Mouse (Mus musculus) hindbrain, postnatal 0 days (tissue): ENCODE measurements around the gene Dse. TPM values are rescaled to one million over a fixed set of nuclear protein-coding genes. Genes with fewer than 3 reads are reported as not detected.
A peak's percentile ranks its signal among the peaks of the same experiment; 100 is the strongest.
"Not testable (repeated sequence)": the region's sequence is repeated elsewhere in the genome, so short reads cannot be mapped to it uniquely, and the experiment has no call there.

ENCODE experiments used
- ATAC-seq: fragments of 200-750 bp; cut with Nextera tagmentation; 2 replicates; pipeline ENCODE4 v1.8.0; 2017; ENCODE audit warnings: mild to moderate bottlenecking, moderate TSS enrichment, moderate library complexity
- DNase-seq: peaks from one replicate; pipeline ENCODE4 v3.0.0-alpha.2; 2015; ENCODE audit warnings: low spot score
- H3K27ac ChIP-seq: fragments of 300-500 bp; sonication (generic); 2 replicates; pipeline ENCODE4 v1.5.1; 2014; ENCODE audit warnings: mild to moderate bottlenecking
- H3K27me3 ChIP-seq: fragments of 300-500 bp; sonication (generic); 2 replicates; pipeline ENCODE4 v1.6.1; 2014; ENCODE audit warnings: low read length, mixed read lengths; ENCODE audit not compliant: insufficient read depth
- H3K36me3 ChIP-seq: fragments of 300-500 bp; sonication (generic); 2 replicates; pipeline ENCODE4 v1.6.1; 2014; ENCODE audit warnings: low read length, mixed read lengths; ENCODE audit not compliant: insufficient read depth
- H3K4me1 ChIP-seq: fragments of 300-500 bp; sonication (generic); 2 replicates; pipeline ENCODE4 v1.6.1; 2014; ENCODE audit warnings: antibody characterized with exemption, low read length, mixed read lengths; ENCODE audit not compliant: insufficient read depth
- H3K4me2 ChIP-seq: fragments of 300-500 bp; sonication (generic); 2 replicates; pipeline ENCODE4 v1.6.1; 2014; ENCODE audit warnings: low read depth, mild to moderate bottlenecking, low read length, moderate library complexity, mixed read lengths
- H3K4me3 ChIP-seq: fragments of 300-500 bp; sonication (generic); 2 replicates; pipeline ENCODE4 v1.5.1; 2014; ENCODE audit warnings: low read length
- H3K9ac ChIP-seq: fragments of 300-500 bp; sonication (generic); replicated peaks from 2 replicates; pipeline ENCODE4 v1.6.1; 2014; ENCODE audit warnings: mild to moderate bottlenecking, low read length, moderate library complexity, mixed read lengths
- H3K9me3 ChIP-seq: fragments of 300-500 bp; sonication (generic); 2 replicates; pipeline ENCODE4 v1.6.1; 2016; ENCODE audit warnings: low read length, mixed read lengths
- CTCF ChIP-seq: IDR thresholded peaks from 2 replicates; pipeline ENCODE4 v1.5.1; 2016; ENCODE audit warnings: antibody characterized with exemption, control low read depth, low read depth
- WGBS: fragments of 180-500 bp; shearing (Covaris S2); extraction: QIAGEN DNeasy Blood & Tissue Kit; methylation state at CpG from one replicate; pipeline ENCODE4 v1.1.7; 2014; 5-methylcytosine and 5-hydroxymethylcytosine counted together
- polyA plus RNA-seq: library from polyadenylated mRNA; unstranded; fragments of >200 nt; fragmentation: Nextera tagmentation; extraction: Ambion mirVana; gene quantifications from 2 replicates; pipeline ENCODE4 v1.2.1, GENCODE M21; 2015
- total RNA-seq: library from RNA; depleted of rRNA; stranded (reverse); fragments of >200 nt; gene quantifications from 2 replicates; pipeline ENCODE4 v1.2.3, GENCODE M21; 2014; rRNA removed

The Dse gene
- total RNA-seq (21.0 and 24.0 TPM in 2 replicates), polyA plus RNA-seq (5.4 and 5.6 TPM in 2 replicates)

DNA sequence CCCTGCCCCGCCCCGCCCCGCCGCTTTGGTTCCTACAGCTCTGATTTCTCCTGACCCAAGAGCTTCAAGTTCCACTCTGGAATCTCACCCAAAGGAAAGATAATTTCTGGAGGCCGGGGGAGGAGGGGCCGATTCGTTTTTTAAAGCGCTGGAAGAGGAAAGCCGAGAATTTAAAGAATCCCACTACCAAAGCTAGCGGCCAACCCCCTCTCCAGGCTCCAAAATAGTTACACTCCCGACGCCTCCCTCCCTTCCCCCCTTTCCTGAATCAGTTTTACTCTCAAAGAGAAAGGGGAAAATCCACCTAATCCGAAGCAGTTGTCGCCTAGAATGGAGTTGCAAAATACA, at the start of gene Dse:
TSS of gene Dse (minus strand) at position 213 of the 348 bp plus-strand sequence.
- ATAC-seq: peak; percentile 41; the same call in 1 of the 2 replicates
- Histone ChIP-seq H3K4me3 (peak within 1 kb of the TSS; percentile 82), H3K9me3 (no peaks in the 10 kb centered on the region), H3K27ac (peak within 1 kb of the TSS; percentile 75), H3K36me3 (no peaks in the 10 kb centered on the region), H3K4me1 (0 out of 2 replicates have a peak, but pooled peaks cover 5% of the 10 kb centered on the region), H3K27me3 (no peaks in the 10 kb centered on the region), H3K9ac (peak within 1 kb of the TSS; percentile 81), H3K4me2 (peak within 1 kb of the TSS; percentile 68)
- DNase-seq: peak; percentile 36
- 0% methylated on average over 14 of the region's 14 CpGs for WGBS
- TF ChIP-seq CTCF: no peak

DNA sequence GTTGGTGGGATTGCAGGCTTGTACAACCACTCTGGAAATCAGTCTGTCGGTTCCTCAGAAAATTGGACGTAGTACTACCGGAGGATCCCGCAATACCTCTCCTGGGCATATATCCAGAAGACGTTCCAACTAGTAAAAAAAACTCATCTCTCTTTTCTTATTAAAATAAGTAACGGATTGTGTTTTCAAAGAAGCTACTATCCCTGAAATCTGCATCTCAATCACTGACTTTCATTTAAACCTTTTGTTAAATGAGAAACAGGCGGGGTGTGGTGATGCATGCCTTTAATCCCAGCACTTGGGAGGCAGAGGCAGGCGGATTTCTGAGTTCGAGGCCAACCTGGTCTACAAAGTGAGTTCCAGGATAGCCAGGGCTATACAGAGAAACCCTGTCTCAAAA, 45.3 kb upstream of the Dse start:
- not testable (repeated sequence) for H3K9me3 ChIP-seq, H3K4me2 ChIP-seq, ATAC-seq, DNase-seq, H3K36me3 ChIP-seq, H3K4me1 ChIP-seq, H3K27ac ChIP-seq, H3K27me3 ChIP-seq, H3K4me3 ChIP-seq, H3K9ac ChIP-seq
- WGBS: 88% methylated on average over 9 of the region's 9 CpGs

DNA sequence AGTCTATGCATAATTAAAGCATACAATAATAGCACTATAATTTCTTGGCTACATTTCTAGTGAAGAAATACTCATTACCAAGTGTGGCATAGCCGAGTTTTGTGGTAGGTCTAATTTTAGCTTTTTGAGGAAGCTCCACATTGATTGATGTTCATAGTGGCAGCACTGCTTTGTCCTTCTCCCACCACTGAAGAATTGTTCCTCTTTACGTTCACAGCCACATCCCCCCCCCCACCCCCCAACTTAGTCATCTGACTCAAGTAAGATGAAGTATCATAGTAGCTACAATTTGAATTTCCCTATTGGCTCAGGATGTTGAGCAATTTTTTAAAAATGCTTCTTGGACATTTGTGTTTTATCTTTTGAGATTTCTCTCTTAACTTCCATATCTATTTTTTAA, 42.1 kb upstream of the Dse start:
- H3K9ac ChIP-seq: no peak overlapping the region
- H3K4me1 ChIP-seq: peaks cover 2% of the 10 kb centered on the region; the same call in 1 of the 2 replicates
- TF ChIP-seq CTCF: no peak
- no peak for DNase-seq
- no peak overlapping the region for H3K27ac ChIP-seq
- no peak for ATAC-seq
- H3K4me2 ChIP-seq: no peak overlapping the region
- no peaks in the 10 kb centered on the region for H3K9me3 ChIP-seq
- 36% methylated on average over 2 of the region's 2 CpGs for WGBS
- no peak overlapping the region for H3K4me3 ChIP-seq
- H3K27me3 ChIP-seq: no peaks in the 10 kb centered on the region
- no peaks in the 10 kb centered on the region for H3K36me3 ChIP-seq

DNA sequence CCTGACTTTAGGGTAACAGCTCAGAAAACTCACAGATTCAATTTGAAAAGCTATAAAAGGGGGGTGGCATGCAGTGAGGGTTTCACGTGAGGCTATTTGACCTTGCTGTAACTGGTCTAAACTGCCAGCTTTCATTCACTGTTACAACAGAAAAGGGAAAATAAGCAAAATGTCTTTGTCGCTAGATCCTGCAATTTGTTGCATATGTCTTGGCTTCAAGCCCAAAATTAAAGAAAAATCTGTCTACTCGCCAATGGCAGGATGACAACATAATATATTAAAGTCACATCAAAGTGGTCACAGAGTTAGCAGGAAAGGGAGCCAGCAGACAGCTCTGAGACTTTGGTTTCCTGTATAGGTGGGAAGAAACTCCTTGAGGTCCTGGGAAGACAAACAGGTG, 40.2 kb upstream of the Dse start:
- Histone ChIP-seq H3K4me3 (no peak overlapping the region), H3K36me3 (no peaks in the 10 kb centered on the region), H3K4me1 (peaks cover 2% of the 10 kb centered on the region; the same call in 1 of the 2 replicates), H3K27ac (no peak overlapping the region), H3K9ac (no peak overlapping the region), H3K4me2 (no peak overlapping the region), H3K27me3 (no peaks in the 10 kb centered on the region), H3K9me3 (no peaks in the 10 kb centered on the region)
- ATAC-seq: no peak
- no peak for DNase-seq
- no peak for TF ChIP-seq CTCF
- WGBS: 33% methylated on average over 3 of the region's 3 CpGs

DNA sequence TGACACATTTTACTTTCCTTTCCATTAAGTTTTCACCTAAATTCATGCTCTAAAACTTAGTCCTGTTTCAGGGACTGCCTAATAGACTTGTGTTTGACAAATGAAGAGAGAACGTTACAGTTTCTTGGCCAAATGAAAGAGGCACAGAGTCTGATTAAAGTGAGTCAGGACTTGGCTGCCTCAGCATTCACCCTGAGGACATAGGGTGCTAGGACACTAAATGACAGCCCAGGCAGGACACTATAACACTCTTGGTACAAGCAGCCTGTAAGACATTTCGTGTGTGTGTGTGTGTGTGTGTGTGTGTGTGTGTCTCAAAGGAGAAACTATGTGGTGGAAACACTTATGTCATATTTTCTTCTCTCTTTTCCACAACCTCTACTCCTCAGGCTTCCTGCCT, 38.6 kb upstream of the Dse start:
- H3K4me2 ChIP-seq: no peak overlapping the region
- no peak overlapping the region for H3K9ac ChIP-seq
- H3K27me3 ChIP-seq: no peaks in the 10 kb centered on the region
- H3K4me3 ChIP-seq: no peak overlapping the region
- no peaks in the 10 kb centered on the region for H3K9me3 ChIP-seq
- ATAC-seq: no peak
- no peak for DNase-seq
- peaks cover 2% of the 10 kb centered on the region; the same call in 1 of the 2 replicates for H3K4me1 ChIP-seq
- WGBS: 72% methylated on average over 2 of the region's 2 CpGs
- H3K36me3 ChIP-seq: no peaks in the 10 kb centered on the region
- H3K27ac ChIP-seq: no peak overlapping the region
- no peak for TF ChIP-seq CTCF

DNA sequence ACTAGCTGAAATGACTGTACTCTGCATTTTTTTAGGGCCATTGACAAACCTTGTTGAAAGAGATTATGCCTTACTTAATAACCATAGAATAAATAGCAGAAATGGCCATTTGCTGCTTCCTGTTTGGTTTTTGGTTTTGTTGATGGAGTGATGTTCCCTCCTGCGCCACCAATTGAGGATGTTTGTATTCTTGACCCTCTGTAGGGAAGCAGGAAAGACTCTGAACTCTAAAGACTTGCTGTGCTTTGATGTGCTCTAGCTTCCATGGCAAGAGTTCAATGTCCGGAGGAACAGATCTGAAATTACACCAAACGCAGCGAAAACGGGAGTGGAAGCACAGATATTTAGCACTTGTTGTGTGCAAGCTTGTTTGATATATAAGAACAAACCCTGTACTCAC, 37.2 kb upstream of the Dse start:
- no peak for DNase-seq

DNA sequence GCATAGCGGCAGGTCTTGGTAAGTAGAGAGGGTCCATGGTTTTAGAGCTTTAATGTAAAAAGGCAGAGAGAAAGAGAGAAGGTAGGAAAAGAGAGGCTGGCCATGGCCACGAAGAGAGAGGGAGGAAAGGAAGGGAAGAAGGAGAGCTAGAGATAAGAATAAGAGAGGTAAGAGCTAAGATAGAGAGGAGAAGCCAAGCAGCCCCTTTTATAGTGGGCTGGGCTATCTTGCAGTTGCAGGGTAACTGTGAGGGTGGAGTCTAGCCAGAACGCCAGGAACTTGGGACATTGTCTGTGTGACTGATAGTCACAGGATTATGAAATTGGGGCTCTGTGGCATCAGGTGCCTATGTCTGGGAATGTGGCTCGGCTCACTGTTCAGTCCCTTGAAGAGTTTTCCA, 31.0 kb upstream of the Dse start:
- TF ChIP-seq CTCF: no peak
- no peak for ATAC-seq
- DNase-seq: no peak
- 75% methylated on average over 4 of the region's 4 CpGs for WGBS
- no peak overlapping the region for H3K27ac ChIP-seq
- H3K4me1 ChIP-seq: no peaks in the 10 kb centered on the region
- no peak overlapping the region for H3K4me3 ChIP-seq
- no peak overlapping the region for H3K9ac ChIP-seq
- no peak overlapping the region for H3K4me2 ChIP-seq
- no peaks in the 10 kb centered on the region for H3K27me3 ChIP-seq
- no peaks in the 10 kb centered on the region for H3K9me3 ChIP-seq
- no peaks in the 10 kb centered on the region for H3K36me3 ChIP-seq

More for the DNA sequence above, 37.2 kb upstream of the Dse start:
- H3K9ac ChIP-seq: no peak overlapping the region
- H3K9me3 ChIP-seq: no peaks in the 10 kb centered on the region
- H3K27ac ChIP-seq: no peak overlapping the region
- H3K4me1 ChIP-seq: peaks cover 2% of the 10 kb centered on the region; the same call in 1 of the 2 replicates
- H3K4me3 ChIP-seq: no peak overlapping the region
- H3K27me3 ChIP-seq: no peaks in the 10 kb centered on the region
- 72% methylated on average over 5 of the region's 5 CpGs for WGBS
- no peak for TF ChIP-seq CTCF
- no peak overlapping the region for H3K4me2 ChIP-seq
- H3K36me3 ChIP-seq: no peaks in the 10 kb centered on the region
- ATAC-seq: no peak
